Mouse (Mus musculus) right cerebral cortex, postnatal 4 days (tissue): Measurements from ENCODE around the gene Tada2a.

ENCODE experiments used
- DNase-seq: peaks from one replicate; pipeline ENCODE4 v3.0.0-alpha.2; 2022

The Tada2a gene

GRCm38 (mm10) chr11:84062805-84063204 is 66.6 kb downstream of the Tada2a start:
- DNase-seq: no peak

DNA sequence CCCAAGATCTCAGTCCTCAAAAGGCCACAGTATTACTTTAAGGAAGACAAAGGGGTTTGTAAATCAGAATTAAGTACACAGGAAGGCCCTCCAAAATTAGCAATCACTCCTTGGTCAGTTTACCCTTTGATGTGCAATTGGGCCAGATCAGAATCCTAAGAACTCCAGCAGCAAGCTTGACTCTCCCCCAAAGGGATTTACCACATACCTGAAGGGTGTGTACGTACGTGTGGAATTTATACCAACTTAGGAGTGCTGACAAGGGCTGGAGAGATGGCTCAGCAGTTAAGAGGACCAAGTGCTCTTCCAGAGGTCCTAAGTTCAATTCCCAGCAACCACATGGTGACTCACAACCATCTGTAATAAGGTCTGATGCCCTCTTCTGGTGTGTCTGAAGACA is 67.5 kb downstream of the Tada2a start:
- no peak for DNase-seq

GRCm38 (mm10) chr11:84060635-84061034 is 68.8 kb downstream of the Tada2a start:
- DNase-seq: no peak

DNA sequence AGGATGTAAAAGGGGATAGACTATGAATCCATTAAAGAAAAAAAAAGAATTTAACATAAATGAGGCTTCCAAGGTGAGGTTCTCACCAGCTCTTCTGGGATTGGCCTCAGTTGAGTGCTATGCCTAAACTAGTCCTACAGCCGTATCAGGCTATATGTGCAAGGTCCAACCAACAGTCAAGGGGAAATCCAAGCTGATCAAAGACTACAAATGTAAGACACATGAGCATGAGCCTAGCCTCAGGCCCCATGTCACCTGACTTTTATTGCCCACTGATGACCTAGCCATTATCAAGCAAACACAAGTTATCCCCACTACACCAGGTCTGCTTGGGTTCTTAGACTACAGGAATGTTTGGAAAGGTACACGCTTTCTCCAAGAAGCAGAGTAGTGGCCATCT is 69.6 kb downstream of the Tada2a start:
- no peak for DNase-seq

DNA sequence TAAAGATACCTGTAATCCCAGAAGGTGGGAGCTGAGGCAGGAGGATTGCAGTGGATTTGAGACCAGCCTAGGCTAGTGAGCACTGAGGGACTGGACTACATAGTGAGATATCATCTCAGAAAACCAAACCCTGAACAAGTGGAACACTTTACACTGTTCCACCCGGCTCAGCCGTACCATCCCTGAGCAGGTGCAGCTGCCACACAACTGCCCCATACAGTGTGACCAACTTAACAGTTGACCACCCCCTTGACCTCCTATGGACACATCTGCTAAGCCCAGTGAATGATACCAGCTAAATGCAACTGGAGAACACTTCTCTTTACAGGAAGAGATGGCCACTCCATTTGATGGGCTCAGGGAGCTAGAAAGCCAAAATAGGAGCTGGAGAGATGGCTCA is 72.0 kb downstream of the Tada2a start:
- no peak for DNase-seq

GRCm38 (mm10) chr11:84053524-84054163 is 75.8 kb downstream of the Tada2a start:
- DNase-seq: peak; percentile 70

DNA sequence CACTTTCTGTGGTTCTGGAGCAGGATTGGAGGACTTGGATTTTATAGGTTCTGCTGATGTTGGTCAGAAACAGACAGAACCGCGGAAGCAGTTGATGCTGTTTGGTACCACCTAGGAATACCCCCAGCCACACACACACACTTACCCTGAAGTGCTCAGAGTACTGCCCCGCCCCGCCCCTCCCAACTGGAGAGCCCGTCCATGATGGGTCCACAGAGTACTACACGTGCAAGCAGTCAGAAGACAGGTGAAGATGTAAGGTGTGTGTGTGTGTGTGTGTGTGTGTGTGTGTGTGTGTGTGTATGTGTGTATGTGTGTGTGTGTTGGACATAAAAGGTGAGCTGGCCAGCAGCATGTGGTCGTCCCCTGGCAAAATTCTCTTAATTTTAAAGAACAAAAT is 76.3 kb downstream of the Tada2a start:
- no peak for DNase-seq

GRCm38 (mm10) chr11:84048411-84048810 is 81.0 kb downstream of the Tada2a start:
- DNase-seq: no peak

- no peak for DNase-seq
Measured at GRCm38 (mm10) chr11:84047270-84047669, 82.1 kb downstream of the Tada2a start.

GRCm38 (mm10) chr11:84044988-84045387 is 84.4 kb downstream of the Tada2a start:
- DNase-seq: no peak

DNA sequence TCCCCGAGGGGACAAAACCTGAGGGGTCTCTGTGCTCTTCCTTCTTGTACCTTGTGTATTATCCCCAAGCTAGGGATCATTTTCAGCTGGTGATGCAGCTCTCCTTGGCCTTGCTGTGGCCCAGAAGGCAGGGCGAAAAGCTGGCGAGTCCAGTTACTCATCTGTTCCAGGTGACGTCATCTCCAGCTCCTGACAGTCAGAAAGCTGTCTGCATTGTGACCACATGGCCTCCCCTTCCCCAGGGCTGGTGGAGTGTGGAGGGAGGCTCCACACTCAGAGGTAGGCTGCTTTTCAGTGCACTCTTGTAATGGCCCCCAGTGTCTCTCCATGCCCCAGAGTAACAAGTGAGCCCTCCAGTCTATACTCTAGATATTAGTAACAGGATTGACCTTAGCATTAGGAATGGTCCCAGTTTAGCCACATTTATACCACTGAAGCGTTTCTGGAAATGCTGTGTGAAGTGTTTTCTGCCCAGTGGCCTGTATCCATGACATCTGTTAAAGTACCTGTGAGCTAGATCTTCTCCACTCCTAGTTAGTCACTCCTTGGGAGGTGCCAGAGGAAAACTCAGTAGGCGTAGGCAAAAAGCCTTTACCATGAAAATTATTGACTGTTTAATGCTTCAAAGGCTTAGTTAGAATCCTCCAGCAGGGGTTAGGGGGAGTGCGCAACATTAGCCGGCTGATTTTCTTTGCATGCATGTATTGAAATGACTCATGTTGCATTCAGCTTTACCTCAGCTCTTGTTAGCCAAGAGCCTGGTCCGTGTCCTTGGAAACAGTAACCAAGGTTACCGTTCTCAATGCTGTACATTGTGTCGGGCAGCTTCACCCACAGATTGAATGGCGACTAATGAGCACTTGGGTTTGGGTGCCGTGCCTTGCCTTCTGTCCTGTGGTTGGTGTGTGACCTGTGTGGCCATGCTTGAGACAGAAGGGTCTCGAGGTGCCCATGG is 86.3 kb downstream of the Tada2a start:
- DNase-seq: no peak

DNA sequence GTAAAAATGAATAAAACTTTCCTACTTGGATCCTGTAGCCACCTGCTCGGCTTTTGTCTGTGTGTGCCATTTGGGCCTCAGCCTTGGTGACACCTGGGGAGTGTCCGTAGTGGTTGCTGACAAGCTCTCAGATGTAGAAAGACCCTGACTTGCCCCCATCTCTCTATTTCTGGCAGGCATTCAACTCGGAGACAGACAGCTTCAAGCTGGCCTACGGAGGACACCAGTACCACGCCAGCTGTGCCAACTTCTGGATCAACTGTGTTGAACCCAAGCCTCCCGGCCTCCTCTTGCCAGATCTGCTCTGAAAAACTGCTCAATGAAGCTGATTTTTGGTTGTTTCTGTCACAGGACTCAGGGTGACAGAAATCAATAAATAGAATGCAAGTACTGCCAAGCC is 88.8 kb downstream of the Tada2a start:
- DNase-seq: no peak

GRCm38 (mm10) chr11:84033671-84034070 is 95.7 kb downstream of the Tada2a start:
- DNase-seq: no peak

DNA sequence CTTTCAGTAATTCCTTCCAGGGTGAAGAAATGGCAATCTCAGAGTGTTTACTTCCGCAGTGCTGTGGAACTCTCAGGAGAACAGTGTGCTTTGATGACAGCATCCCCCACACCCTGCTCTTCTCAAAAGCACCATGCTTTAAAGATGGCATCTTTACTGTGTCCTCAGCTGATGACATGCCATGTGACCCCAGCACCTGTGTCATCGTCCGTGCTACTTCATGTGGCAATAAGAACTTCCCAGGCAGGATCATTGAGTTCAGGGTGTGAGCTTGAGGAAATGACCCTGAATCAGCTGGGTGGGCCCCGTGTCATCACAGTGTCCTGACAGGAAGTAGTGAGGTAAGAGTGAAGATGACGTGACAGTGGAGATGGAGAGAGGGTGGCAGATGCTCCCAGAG is 96.8 kb downstream of the Tada2a start:
- DNase-seq: no peak

- DNase-seq: peak; percentile 36
Measured at GRCm38 (mm10) chr11:84031971-84032370, 97.4 kb downstream of the Tada2a start.
